Mouse (Mus musculus) frontal cortex, adult (tissue): ENCODE results near the gene Rpl32.

Experiments
- ATAC-seq: cut with Nextera tagmentation; 2 replicates; pipeline ENCODE4 v1.9.2; 2017; ENCODE audit warnings: mild to moderate bottlenecking, moderate library complexity, mixed read lengths; ENCODE audit not compliant: low TSS enrichment

Gene Rpl32

GRCm38 (mm10) chr6:115815041-115815440, 6.5 kb upstream of the Rpl32 start:
- ATAC-seq = no peak

DNA sequence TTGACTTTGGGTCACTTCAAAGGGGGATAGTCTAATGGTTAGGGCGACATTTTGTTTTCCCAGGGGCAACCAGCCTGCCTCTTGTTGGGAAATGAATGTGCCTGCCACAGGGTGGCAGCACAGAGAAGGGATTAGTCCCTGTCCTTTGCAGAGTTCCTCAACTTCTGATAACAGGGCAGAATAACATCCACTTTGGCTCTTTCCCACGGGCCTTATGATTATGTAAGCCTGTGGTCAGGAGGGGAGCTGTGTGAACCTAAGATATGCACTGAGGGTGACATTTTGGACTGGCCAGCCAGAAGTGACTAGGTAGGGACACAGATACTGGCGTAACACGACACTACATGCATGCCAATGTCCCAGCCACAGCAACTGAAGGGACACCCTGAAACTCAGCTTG, 5.6 kb upstream of the Rpl32 start:
- peak; percentile 82 for ATAC-seq

DNA sequence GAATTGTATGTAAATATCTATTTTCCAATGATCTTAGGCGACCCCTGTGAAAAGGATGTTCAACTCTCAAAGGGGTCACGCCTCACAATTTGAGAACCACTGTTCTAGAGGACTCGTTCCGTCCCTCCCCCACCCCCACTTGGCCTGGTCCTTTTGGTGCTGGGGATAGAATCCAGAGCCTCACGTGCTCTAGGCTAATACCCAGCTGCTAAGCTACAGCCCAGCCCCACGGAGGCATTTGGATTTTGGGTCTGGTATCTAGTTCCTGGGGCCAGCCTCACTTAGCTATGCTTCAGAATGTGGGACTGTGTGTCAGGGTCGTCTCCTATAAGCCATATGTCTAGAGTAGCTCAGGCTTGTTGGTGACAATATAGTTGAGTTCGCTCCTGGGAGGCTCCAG, 3.1 kb upstream of the Rpl32 start:
- ATAC-seq = no peak

GRCm38 (mm10) chr6:115808196-115808487, 405 bp downstream of the Rpl32 start:
- peak; percentile 22; the same call in 1 of the 2 replicates for ATAC-seq

GRCm38 (mm10) chr6:115807464-115808195, 917 bp downstream of the Rpl32 start:
- no peak for ATAC-seq

GRCm38 (mm10) chr6:115804432-115805192, 3.9 kb downstream of the Rpl32 start:
- no peak for ATAC-seq

- peak; percentile 88 for ATAC-seq
Observed at GRCm38 (mm10) chr6:115803541-115804382, 4.8 kb downstream of the Rpl32 start.

GRCm38 (mm10) chr6:115801811-115802210, 6.7 kb downstream of the Rpl32 start:
- ATAC-seq = no peak

GRCm38 (mm10) chr6:115792691-115793215, 15.8 kb downstream of the Rpl32 start:
- peak; percentile 65 for ATAC-seq

GRCm38 (mm10) chr6:115791842-115792686, 16.5 kb downstream of the Rpl32 start:
- ATAC-seq = peak; percentile 27; the same call in 1 of the 2 replicates

DNA sequence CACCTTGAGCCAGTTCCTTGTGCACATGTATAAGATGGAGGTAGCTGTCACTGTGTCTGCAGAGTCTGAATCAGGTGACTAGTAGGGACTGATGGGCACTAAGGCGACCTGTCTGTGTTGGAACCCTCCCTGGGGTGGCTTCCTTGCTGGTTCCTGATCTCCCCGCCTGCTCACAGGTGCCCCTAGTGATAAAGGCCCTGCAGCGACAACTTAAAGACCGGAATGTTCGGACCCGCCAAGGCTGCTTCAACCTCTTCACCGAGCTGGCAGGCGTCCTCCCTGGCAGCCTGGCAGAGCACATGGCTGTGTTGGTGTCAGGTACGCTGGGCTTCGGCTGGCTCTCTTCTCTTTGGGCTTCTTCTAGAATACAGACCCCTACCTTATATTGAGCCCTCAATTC, 17.5 kb downstream of the Rpl32 start:
- ATAC-seq = no peak

GRCm38 (mm10) chr6:115782781-115783180, 25.8 kb downstream of the Rpl32 start:
- no peak for ATAC-seq

DNA sequence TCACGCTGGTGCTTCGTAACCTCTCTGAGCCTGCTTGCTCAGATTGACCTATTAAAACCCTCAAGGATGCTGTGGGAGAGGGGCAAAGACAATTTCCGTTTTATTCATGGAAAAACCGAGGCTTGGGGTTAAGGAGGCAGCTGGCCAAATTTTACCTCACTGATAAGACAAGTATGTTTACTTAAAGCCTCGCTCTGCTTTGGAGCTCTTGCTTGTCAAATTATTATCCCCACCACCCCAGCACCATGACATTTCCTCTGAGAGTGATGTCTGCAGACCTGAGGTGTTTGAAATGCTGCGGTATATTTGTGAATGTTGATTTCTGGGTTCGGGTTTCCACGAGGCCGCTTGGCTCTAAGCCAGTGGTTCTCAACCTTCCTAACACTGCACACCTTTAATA, 32.2 kb downstream of the Rpl32 start:
- no peak for ATAC-seq

- ATAC-seq = peak; percentile 31; the same call in 1 of the 2 replicates
Observed at GRCm38 (mm10) chr6:115775838-115776237, 32.7 kb downstream of the Rpl32 start.

GRCm38 (mm10) chr6:115774501-115774921, 34.0 kb downstream of the Rpl32 start, which contains the start of gene Cand2:
Cand2 (plus strand) TSS chr6:115774538.
- no peak for ATAC-seq

DNA sequence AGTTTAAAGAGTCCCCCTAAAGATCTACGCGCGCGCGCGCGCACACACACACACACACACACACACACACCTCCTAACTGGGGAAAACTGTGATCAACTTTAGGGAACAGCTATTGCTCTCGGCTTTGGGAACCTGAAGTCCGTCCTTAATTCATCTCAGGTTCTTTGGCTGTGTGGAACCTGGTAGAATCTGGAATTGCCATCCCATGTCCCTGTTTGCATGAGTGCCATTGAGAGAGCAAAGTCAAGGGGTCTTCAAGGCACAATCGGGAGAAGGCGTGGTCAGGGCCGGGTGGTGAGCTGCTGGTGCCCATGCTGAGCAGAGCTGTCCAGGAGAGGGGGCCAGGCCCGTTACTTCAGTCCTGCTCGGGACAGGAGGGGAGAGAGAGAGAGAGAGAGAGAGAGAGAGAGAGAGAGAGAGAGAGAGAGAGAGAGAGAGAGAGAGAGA, 34.6 kb downstream of the Rpl32 start:
- ATAC-seq = no peak

DNA sequence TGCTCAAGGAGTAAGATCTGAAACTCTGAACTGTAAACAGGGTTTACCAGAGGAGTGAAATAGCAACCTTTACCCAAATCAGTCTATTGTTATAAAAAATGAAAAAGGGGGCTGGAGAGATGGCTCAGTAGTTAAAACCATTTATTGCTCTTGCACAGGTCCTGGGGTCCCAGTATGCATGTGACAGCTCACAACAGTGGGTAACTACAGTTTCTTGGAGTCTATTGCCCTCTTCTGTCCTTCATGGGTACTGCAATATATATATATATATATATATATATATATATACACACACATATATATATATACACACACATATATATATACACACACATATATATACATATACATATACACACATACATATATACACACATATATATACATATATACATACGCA, 35.9 kb downstream of the Rpl32 start:
- ATAC-seq = no peak

GRCm38 (mm10) chr6:115772201-115772600, 36.3 kb downstream of the Rpl32 start:
- no peak for ATAC-seq

- ATAC-seq = no peak
Observed at GRCm38 (mm10) chr6:115770852-115771251, 37.7 kb downstream of the Rpl32 start.

DNA sequence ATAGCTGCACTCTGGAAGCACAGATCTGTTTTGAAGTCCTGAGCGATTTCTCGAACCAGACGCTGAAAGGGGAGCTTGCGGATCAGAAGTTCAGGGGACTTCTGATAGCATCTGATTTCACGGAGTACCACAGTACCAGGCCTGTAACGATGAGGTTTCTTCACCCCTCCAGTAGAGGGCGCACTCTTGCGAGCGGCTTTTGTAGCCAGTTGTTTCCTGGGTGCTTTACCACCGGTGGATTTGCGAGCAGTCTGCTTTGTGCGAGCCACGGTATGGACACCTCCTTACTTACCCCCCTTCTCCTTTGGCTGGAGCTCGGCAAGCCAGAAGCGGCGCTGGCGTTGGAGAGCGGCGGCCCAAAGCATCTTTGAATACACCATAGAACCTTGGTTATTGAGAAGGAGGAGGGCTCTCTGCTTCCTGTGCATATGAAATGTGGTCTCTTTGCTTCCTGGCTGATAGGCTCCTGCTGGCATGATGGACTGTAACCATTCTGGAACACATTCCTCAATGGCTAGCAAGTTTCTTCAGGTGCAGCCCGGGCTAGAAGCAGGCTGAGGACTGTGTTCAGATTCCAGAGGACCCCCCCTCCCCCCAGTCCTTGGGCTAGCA, 38.4 kb downstream of the Rpl32 start:
- ATAC-seq = no peak

DNA sequence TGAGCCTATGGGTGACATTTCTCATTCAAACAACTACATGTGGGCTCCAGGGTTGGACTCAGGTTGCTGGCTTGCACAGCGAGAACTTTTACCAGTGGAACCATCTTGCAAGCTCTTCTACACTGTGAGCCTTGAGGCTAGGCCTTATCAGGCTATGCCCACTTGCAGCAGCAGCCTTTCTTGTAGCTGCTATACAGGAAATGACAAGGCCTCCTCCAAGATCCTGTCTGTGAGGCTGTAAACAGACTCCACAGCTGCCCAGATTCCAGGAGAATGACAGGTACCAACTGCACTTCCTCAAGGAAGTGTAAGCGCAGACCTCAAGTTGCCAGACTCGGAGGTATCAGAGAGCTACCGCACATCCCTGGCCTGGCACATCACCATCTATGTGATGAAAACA, 40.3 kb downstream of the Rpl32 start:
- no peak for ATAC-seq
